Mouse (Mus musculus): ENCODE measurements around the gene Gtdc1. TPM values are rescaled to one million over a fixed set of nuclear protein-coding genes. Genes with fewer than 3 reads are reported as not detected.

Gtdc1 gene
- 7.8 and 8.5 TPM in 2 replicates for polyA plus RNA-seq (2015; fragmentation: Nextera tagmentation; extraction: Ambion mirVana)

GRCm38 (mm10) chr2:44927482-44927811 lies at the start of gene Gtdc1:
Gene Gtdc1 (minus strand): TSS chr2:44927657.
- H3K4me1 ChIP-seq (ENCODE audit: insufficient read depth), result peaks cover 15% of the 10 kb centered on the region
- H3K27me3 ChIP-seq (ENCODE audit: insufficient read depth, low read length), result no peaks in the 10 kb centered on the region
- TF ChIP-seq CTCF (IDR thresholded peaks at IDR 0.05; ENCODE audit: low read depth) (no peak), EP300 (IDR thresholded peaks at IDR 0.05; ENCODE audit: low read depth) (no peak)
- H3K27ac ChIP-seq (ENCODE audit: low read depth), result peak within 1 kb of the TSS; percentile 99
- peak within 1 kb of the TSS; percentile 89 for H3K9ac ChIP-seq (replicated peaks)
- H3K9me3 ChIP-seq (ENCODE audit: low read length), result no peaks in the 10 kb centered on the region
- WGBS (ENCODE audit: insufficient replicate concordance), result 0% methylated on average over 20 of the region's 27 CpGs
- peak within 1 kb of the TSS; percentile 95 for H3K4me2 ChIP-seq (ENCODE audit: low read depth, low read length)
- no peaks in the 10 kb centered on the region for H3K36me3 ChIP-seq (replicated peaks; ENCODE audit: insufficient read depth, low read length)
- no peak for DNase-seq
- peak; percentile 20 for ATAC-seq
- peak within 1 kb of the TSS; percentile 87 for H3K4me3 ChIP-seq (ENCODE audit: low read depth, low read length)

- no peak overlapping the region for H3K27ac ChIP-seq (ENCODE audit: low read depth)
- no peaks in the 10 kb centered on the region for H3K9me3 ChIP-seq (ENCODE audit: low read length)
- TF ChIP-seq EP300 (IDR thresholded peaks at IDR 0.05; ENCODE audit: low read depth) (no peak), CTCF (IDR thresholded peaks at IDR 0.05; ENCODE audit: low read depth) (no peak)
- DNase-seq (no peak), ATAC-seq (no peak)
- H3K4me2 ChIP-seq (ENCODE audit: low read depth, low read length), result no peak overlapping the region
- H3K4me1 ChIP-seq (ENCODE audit: insufficient read depth), result 0 out of 2 replicates have a peak, but pooled peaks cover 5% of the 10 kb centered on the region
- 74% methylated on average over 3 of the region's 3 CpGs for WGBS (ENCODE audit: insufficient replicate concordance)
- no peak overlapping the region for H3K9ac ChIP-seq (replicated peaks)
- no peak overlapping the region for H3K4me3 ChIP-seq (ENCODE audit: low read depth, low read length)
- no peaks in the 10 kb centered on the region for H3K27me3 ChIP-seq (ENCODE audit: insufficient read depth, low read length)
- no peaks in the 10 kb centered on the region for H3K36me3 ChIP-seq (replicated peaks; ENCODE audit: insufficient read depth, low read length)
Measured at GRCm38 (mm10) chr2:44977051-44977450, 49.6 kb upstream of the Gtdc1 start.

GRCm38 (mm10) chr2:44976484-44976883 lies 49.0 kb upstream of the Gtdc1 start:
- ATAC-seq, result no peak; the same call in 1 of the 2 replicates
- Histone ChIP-seq H3K27ac (ENCODE audit: low read depth) (no peak overlapping the region), H3K27me3 (ENCODE audit: insufficient read depth, low read length) (no peaks in the 10 kb centered on the region), H3K4me1 (ENCODE audit: insufficient read depth) (0 out of 2 replicates have a peak, but pooled peaks cover 5% of the 10 kb centered on the region), H3K36me3 (replicated peaks; ENCODE audit: insufficient read depth, low read length) (no peaks in the 10 kb centered on the region), H3K4me2 (ENCODE audit: low read depth, low read length) (no peak overlapping the region), H3K9me3 (ENCODE audit: low read length) (no peaks in the 10 kb centered on the region), H3K9ac (replicated peaks) (no peak overlapping the region), H3K4me3 (ENCODE audit: low read depth, low read length) (no peak overlapping the region)
- DNase-seq, result no peak
- WGBS (ENCODE audit: insufficient replicate concordance), result 35% methylated on average over 4 of the region's 4 CpGs
- TF ChIP-seq EP300 (IDR thresholded peaks at IDR 0.05; ENCODE audit: low read depth), result no peak
- no peak for TF ChIP-seq CTCF (IDR thresholded peaks at IDR 0.05; ENCODE audit: low read depth)

- no peak overlapping the region; the same call in 1 of the 2 replicates for H3K4me2 ChIP-seq (ENCODE audit: low read depth, low read length)
- ATAC-seq, result no peak
Measured at GRCm38 (mm10) chr2:44973828-44974227, 46.4 kb upstream of the Gtdc1 start.

GRCm38 (mm10) chr2:44970087-44970646 lies 42.7 kb upstream of the Gtdc1 start:
- Histone ChIP-seq H3K9me3 (ENCODE audit: low read length) (no peaks in the 10 kb centered on the region), H3K27me3 (ENCODE audit: insufficient read depth, low read length) (no peaks in the 10 kb centered on the region), H3K27ac (ENCODE audit: low read depth) (no peak overlapping the region), H3K4me1 (ENCODE audit: insufficient read depth) (peaks cover 4% of the 10 kb centered on the region), H3K4me2 (ENCODE audit: low read depth, low read length) (peak overlapping the region; percentile 7; the same call in 1 of the 2 replicates), H3K4me3 (ENCODE audit: low read depth, low read length) (no peak overlapping the region), H3K36me3 (replicated peaks; ENCODE audit: insufficient read depth, low read length) (no peaks in the 10 kb centered on the region), H3K9ac (replicated peaks) (no peak overlapping the region)
- 67% methylated on average over 6 of the region's 6 CpGs for WGBS (ENCODE audit: insufficient replicate concordance)
- ATAC-seq (no peak), DNase-seq (no peak)
- TF ChIP-seq EP300 (IDR thresholded peaks at IDR 0.05; ENCODE audit: low read depth) (peak; percentile 55; the same call in 1 of the 2 replicates), CTCF (IDR thresholded peaks at IDR 0.05; ENCODE audit: low read depth) (no peak)

More at GRCm38 (mm10) chr2:44973828-44974227, 46.4 kb upstream of the Gtdc1 start:
- no peak for DNase-seq
- Histone ChIP-seq H3K4me1 (ENCODE audit: insufficient read depth) (peaks cover 4% of the 10 kb centered on the region), H3K9me3 (ENCODE audit: low read length) (no peaks in the 10 kb centered on the region), H3K27me3 (ENCODE audit: insufficient read depth, low read length) (no peaks in the 10 kb centered on the region), H3K4me3 (ENCODE audit: low read depth, low read length) (no peak overlapping the region), H3K27ac (ENCODE audit: low read depth) (no peak overlapping the region), H3K36me3 (replicated peaks; ENCODE audit: insufficient read depth, low read length) (no peaks in the 10 kb centered on the region), H3K9ac (replicated peaks) (no peak overlapping the region)
- TF ChIP-seq CTCF (IDR thresholded peaks at IDR 0.05; ENCODE audit: low read depth), result no peak
- TF ChIP-seq EP300 (IDR thresholded peaks at IDR 0.05; ENCODE audit: low read depth), result no peak
- WGBS (ENCODE audit: insufficient replicate concordance), result 46% methylated on average over 6 of the region's 6 CpGs

GRCm38 (mm10) chr2:44969640-44970039 lies 42.2 kb upstream of the Gtdc1 start:
- DNase-seq, result no peak

More at GRCm38 (mm10) chr2:44969640-44970039, 42.2 kb upstream of the Gtdc1 start:
- ATAC-seq, result no peak
- H3K27me3 ChIP-seq (ENCODE audit: insufficient read depth, low read length), result no peaks in the 10 kb centered on the region
- peaks cover 4% of the 10 kb centered on the region for H3K4me1 ChIP-seq (ENCODE audit: insufficient read depth)
- no peak overlapping the region for H3K27ac ChIP-seq (ENCODE audit: low read depth)
- H3K36me3 ChIP-seq (replicated peaks; ENCODE audit: insufficient read depth, low read length), result no peaks in the 10 kb centered on the region
- H3K9ac ChIP-seq (replicated peaks), result no peak overlapping the region
- 76% methylated on average over 1 of the region's 1 CpGs for WGBS (ENCODE audit: insufficient replicate concordance)
- no peaks in the 10 kb centered on the region for H3K9me3 ChIP-seq (ENCODE audit: low read length)
- H3K4me2 ChIP-seq (ENCODE audit: low read depth, low read length), result peak overlapping the region; percentile 7; the same call in 1 of the 2 replicates
- no peak overlapping the region for H3K4me3 ChIP-seq (ENCODE audit: low read depth, low read length)
- no peak for TF ChIP-seq EP300 (IDR thresholded peaks at IDR 0.05; ENCODE audit: low read depth)
- TF ChIP-seq CTCF (IDR thresholded peaks at IDR 0.05; ENCODE audit: low read depth), result no peak
